Mouse (Mus musculus) myocyte (in vitro differentiated cells): ENCODE results near the gene Cdipt. TPM values are rescaled to one million over a fixed set of nuclear protein-coding genes. Genes with fewer than 3 reads are reported as not detected.

ENCODE experiments used
- H3K27me3 ChIP-seq: one replicate; pipeline ENCODE4 v1.6.1; 2011; ENCODE audit not compliant: control insufficient read depth, insufficient read depth, insufficient read length
- H3K36me3 ChIP-seq: one replicate; pipeline ENCODE4 v1.6.1; 2011; ENCODE audit not compliant: control insufficient read depth, insufficient read depth
- H3K4me2 ChIP-seq: one replicate; pipeline ENCODE4 v1.6.1; 2011; ENCODE audit warnings: low read depth, control low read depth
- H3K4me3 ChIP-seq: one replicate; pipeline ENCODE4 v1.5.1; 2011; ENCODE audit warnings: mild to moderate bottlenecking, control low read depth, moderate library complexity
- H3K79me2 ChIP-seq: one replicate; pipeline ENCODE4 v1.6.1; 2011; ENCODE audit not compliant: control insufficient read depth, insufficient read depth
- H3ac ChIP-seq: one replicate; pipeline ENCODE4 v1.6.1; 2011; ENCODE audit not compliant: control insufficient read depth, insufficient read length
- CEBPB ChIP-seq: IDR thresholded peaks from 2 replicates; pipeline ENCODE4 v1.6.1; 2011; ENCODE audit warnings: mild to moderate bottlenecking, moderate library complexity; ENCODE audit not compliant: poor library complexity, insufficient read depth, severe bottlenecking
- E2F4 ChIP-seq: IDR thresholded peaks from one replicate; pipeline ENCODE4 v1.6.1; 2011; ENCODE audit warnings: mild to moderate bottlenecking, control low read depth, moderate library complexity; ENCODE audit not compliant: insufficient read depth
- MAX ChIP-seq: IDR thresholded peaks from one replicate; pipeline ENCODE4 v1.6.1; 2011; ENCODE audit warnings: low read depth, mild to moderate bottlenecking, control low read depth
- MYOD1 ChIP-seq, 3 experiments: IDR thresholded peaks; one replicate each; pipeline ENCODE4 v1.6.1; 2011; ENCODE audit warnings: control low read depth in 2 of 3, low read depth in 2 of 3, mild to moderate bottlenecking in 2 of 3, moderate library complexity in 1 of 3; ENCODE audit not compliant: insufficient read length in 2 of 3, control insufficient read depth in 1 of 3
- MYOG ChIP-seq, 3 experiments: IDR thresholded peaks; one replicate each; pipeline ENCODE4 v1.6.1; 2011; ENCODE audit warnings: control low read depth in 2 of 3, low read depth in 2 of 3, mild to moderate bottlenecking in 2 of 3; ENCODE audit not compliant: insufficient read length in 2 of 3, control insufficient read depth in 1 of 3, insufficient read depth in 1 of 3
- POLR2A ChIP-seq: IDR thresholded peaks from one replicate; pipeline ENCODE4 v1.6.1; 2011; ENCODE audit warnings: low read depth, mild to moderate bottlenecking, control low read depth, moderate library complexity; ENCODE audit not compliant: insufficient read length
- POLR2AphosphoS2 ChIP-seq: IDR thresholded peaks from one replicate; pipeline ENCODE4 v1.6.1; 2011; ENCODE audit warnings: low read depth, control low read depth; ENCODE audit not compliant: insufficient read length
- REST ChIP-seq: IDR thresholded peaks from one replicate; pipeline ENCODE4 v1.6.1; 2011; ENCODE audit warnings: mild to moderate bottlenecking, control low read depth, moderate library complexity; ENCODE audit not compliant: insufficient read depth, insufficient read length
- SRF ChIP-seq: IDR thresholded peaks from one replicate; pipeline ENCODE4 v1.6.1; 2011; ENCODE audit warnings: low read depth; ENCODE audit not compliant: control insufficient read depth, insufficient read length
- TCF12 ChIP-seq: IDR thresholded peaks from one replicate; pipeline ENCODE4 v1.6.1; 2011; ENCODE audit warnings: mild to moderate bottlenecking, control low read depth; ENCODE audit not compliant: poor library complexity, insufficient read depth, severe bottlenecking
- TCF3 ChIP-seq: IDR thresholded peaks from one replicate; pipeline ENCODE4 v1.6.1; 2011; ENCODE audit warnings: low read depth, control low read depth; ENCODE audit not compliant: insufficient read length
- USF1 ChIP-seq: IDR thresholded peaks from one replicate; pipeline ENCODE4 v1.6.1; 2011; ENCODE audit warnings: low read depth, mild to moderate bottlenecking, control low read depth, moderate library complexity
- polyA plus RNA-seq: library from polyadenylated mRNA; unstranded; fragments of >200 nt; fragmentation: generic; extraction: Trizol; gene quantifications from one replicate; pipeline ENCODE4 v1.2.1, GENCODE M21; 2012; ENCODE audit warnings: missing spikeins

The Cdipt gene
- polyA plus RNA-seq, result 173 TPM

GRCm38 (mm10) chr7:126975893-126975949 is at the start of gene Cdipt:
Cdipt (plus strand) TSS chr7:126975914.
- Histone ChIP-seq H3K4me3 (peak within 1 kb of the TSS; percentile 95), H3K36me3 (peaks cover 14% of the 10 kb centered on the region), H3K4me2 (peak within 1 kb of the TSS; percentile 77), H3K79me2 (peaks cover 13% of the 10 kb centered on the region), H3ac (peak within 1 kb of the TSS; percentile 83), H3K27me3 (peaks cover 5% of the 10 kb centered on the region)
- TF ChIP-seq POLR2A (no peak), TCF3 (no peak), USF1 (no peak), SRF (no peak), CEBPB (no peak), TCF12 (no peak), REST (no peak), MYOD1 (IDR thresholded peaks at IDR 0.05; ENCODE audit: control insufficient read depth in 1 of 3, insufficient read length in 2 of 3, low read depth in 2 of 3) (no peak), MAX (no peak), E2F4 (no peak)

- Histone ChIP-seq H3K4me3 (no peak overlapping the region), H3ac (no peak overlapping the region), H3K27me3 (no peaks in the 10 kb centered on the region), H3K4me2 (no peak overlapping the region), H3K36me3 (no peaks in the 10 kb centered on the region), H3K79me2 (no peaks in the 10 kb centered on the region)
- TF ChIP-seq CEBPB (no peak), REST (no peak), SRF (no peak), MYOG (IDR thresholded peaks at IDR 0.05; ENCODE audit: control insufficient read depth in 1 of 3, insufficient read depth in 1 of 3, insufficient read length in 2 of 3, low read depth in 2 of 3) (no peak), USF1 (no peak), MYOD1 (IDR thresholded peaks at IDR 0.05; ENCODE audit: control insufficient read depth in 1 of 3, insufficient read length in 2 of 3, low read depth in 2 of 3) (no peak), POLR2A (no peak), POLR2AphosphoS2 (no peak), E2F4 (no peak), MAX (no peak), TCF12 (no peak), TCF3 (no peak)
Observed at GRCm38 (mm10) chr7:126926299-126926698, 49.4 kb upstream of the Cdipt start.

- Histone ChIP-seq H3K36me3 (no peaks in the 10 kb centered on the region), H3K4me2 (peak within 1 kb of the TSS; percentile 99), H3K27me3 (no peaks in the 10 kb centered on the region), H3ac (peak within 1 kb of the TSS; percentile 64), H3K79me2 (no peaks in the 10 kb centered on the region), H3K4me3 (peak within 1 kb of the TSS; percentile 65)
- no peak for TF ChIP-seq MAX
- peak in 1 of 3 experiments; percentile 1 for TF ChIP-seq MYOD1 (IDR thresholded peaks at IDR 0.05; ENCODE audit: control insufficient read depth in 1 of 3, insufficient read length in 2 of 3, low read depth in 2 of 3)
- TF ChIP-seq POLR2A, result peak; percentile 67
- TF ChIP-seq POLR2AphosphoS2, result peak; percentile 68
Observed at GRCm38 (mm10) chr7:126928384-126929037, 47.2 kb upstream of the Cdipt start, which contains the start of gene Kctd13. Kctd13 (plus strand) TSS chr7:126928879.

GRCm38 (mm10) chr7:126929046-126929445 is 46.7 kb upstream of the Cdipt start:
- no peaks in the 10 kb centered on the region for H3K79me2 ChIP-seq
- no peaks in the 10 kb centered on the region for H3K36me3 ChIP-seq
- peak overlapping the region; percentile 65 for H3K4me3 ChIP-seq
- H3ac ChIP-seq, result peak overlapping the region; percentile 64
- H3K27me3 ChIP-seq, result no peaks in the 10 kb centered on the region
- H3K4me2 ChIP-seq, result peak overlapping the region; percentile 99
- no peak for TF ChIP-seq CEBPB
- TF ChIP-seq REST, result no peak
- no peak for TF ChIP-seq POLR2A
- TF ChIP-seq TCF12, result no peak
- TF ChIP-seq MAX, result no peak

- Histone ChIP-seq H3K79me2 (no peaks in the 10 kb centered on the region), H3K36me3 (peaks cover 6% of the 10 kb centered on the region), H3ac (no peak overlapping the region), H3K4me3 (no peak overlapping the region), H3K27me3 (no peaks in the 10 kb centered on the region), H3K4me2 (no peak overlapping the region)
- no peak for TF ChIP-seq POLR2A
- TF ChIP-seq CEBPB, result no peak
- no peak for TF ChIP-seq POLR2AphosphoS2
- TF ChIP-seq MYOD1 (IDR thresholded peaks at IDR 0.05; ENCODE audit: control insufficient read depth in 1 of 3, insufficient read length in 2 of 3, low read depth in 2 of 3), result no peak
- TF ChIP-seq TCF3, result no peak
- TF ChIP-seq TCF12, result no peak
- TF ChIP-seq USF1, result no peak
- TF ChIP-seq E2F4, result no peak
Observed at GRCm38 (mm10) chr7:126932652-126933051, 43.1 kb upstream of the Cdipt start.
